Mouse (Mus musculus) megakaryocyte, embryonic 14.5 days (primary cell): ENCODE data around the gene Olfr923.

Experiments
- FLI1 ChIP-seq: IDR thresholded peaks from 2 replicates; pipeline ENCODE4 v1.6.1; 2012; ENCODE audit warnings: low read length, inconsistent platforms, mixed read lengths
- GATA1 ChIP-seq: IDR thresholded peaks from 3 replicates; pipeline ENCODE4 v1.6.1; 2012; ENCODE audit warnings: mixed read lengths, low read length, inconsistent platforms, borderline replicate concordance

- TF ChIP-seq FLI1 = no peak
- no peak for TF ChIP-seq GATA1
Observed at GRCm38 (mm10) chr9:38854760-38855159, 28.4 kb downstream of the Olfr923 start, which contains the start of gene Olfr26.
